Mouse (Mus musculus) gastrocnemius, postnatal 10 days (tissue): ENCODE results near the gene Sptbn4. TPM values are rescaled to one million over a fixed set of nuclear protein-coding genes. Genes with fewer than 3 reads are reported as not detected.

Experiments
- DNase-seq: peaks from one replicate; pipeline ENCODE4 v3.0.0; 2021; ENCODE audit warnings: mixed read lengths
- total RNA-seq, 2 experiments: library from RNA; stranded (reverse); gene quantifications; 2 replicates each; pipeline ENCODE4 v1.2.3; 2021

The Sptbn4 gene
- total RNA-seq, 2 experiments from 2014 or later: 0.20 to 0.28 TPM

GRCm38 (mm10) chr7:27383233-27383632 is 64.3 kb downstream of the Sptbn4 start:
- no peak for DNase-seq

GRCm38 (mm10) chr7:27381560-27381959 is 65.9 kb downstream of the Sptbn4 start:
- DNase-seq: no peak

GRCm38 (mm10) chr7:27381009-27381408 is 66.5 kb downstream of the Sptbn4 start:
- DNase-seq: no peak

DNA sequence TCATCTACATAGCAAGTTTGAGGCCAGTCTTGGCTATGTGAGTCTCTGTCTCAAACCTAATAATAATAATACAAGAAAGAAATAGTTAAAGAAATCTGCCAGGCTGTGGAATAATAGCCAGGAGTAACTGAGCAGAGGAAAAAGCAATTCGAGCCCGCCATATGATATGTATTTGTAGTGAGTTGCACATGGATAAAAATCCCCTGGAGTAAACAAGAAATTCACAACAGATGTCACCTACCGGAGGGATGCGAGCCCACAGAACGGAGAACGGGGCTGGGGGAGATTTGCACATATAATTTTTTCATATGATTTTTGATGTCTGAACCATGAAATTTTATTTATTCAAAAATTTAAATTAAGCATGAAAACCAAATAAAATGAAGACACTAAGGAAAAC is 67.7 kb downstream of the Sptbn4 start:
- DNase-seq: no peak

DNA sequence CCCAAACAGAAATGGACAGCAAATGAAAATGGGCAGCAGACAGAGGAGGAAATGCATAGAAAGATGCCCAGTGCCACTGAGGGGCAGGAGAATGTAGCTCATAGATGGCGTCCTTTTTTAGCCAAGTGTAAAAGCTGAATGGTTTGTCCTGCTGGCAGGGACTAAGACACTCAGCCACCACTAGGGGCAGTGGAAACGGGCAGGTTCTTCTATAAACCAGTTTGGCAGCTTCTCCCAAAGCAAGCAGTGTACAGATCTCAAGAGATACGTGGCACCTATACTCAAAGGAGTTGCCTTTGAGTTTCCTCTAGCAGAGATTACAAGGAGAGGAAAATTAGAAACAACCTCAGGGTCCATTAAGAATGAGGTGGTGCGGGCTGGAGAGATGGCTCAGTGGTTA is 69.1 kb downstream of the Sptbn4 start:
- no peak for DNase-seq

- no peak for DNase-seq
These were observed 72.2 kb downstream of the Sptbn4 start for GRCm38 (mm10) chr7:27375274-27375673.

GRCm38 (mm10) chr7:27371715-27372462 is 75.6 kb downstream of the Sptbn4 start:
- DNase-seq: peak; percentile 43

GRCm38 (mm10) chr7:27369111-27369510 is 78.4 kb downstream of the Sptbn4 start:
- DNase-seq: no peak

- DNase-seq: no peak
These were observed 79.5 kb downstream of the Sptbn4 start for GRCm38 (mm10) chr7:27367976-27368375.

DNA sequence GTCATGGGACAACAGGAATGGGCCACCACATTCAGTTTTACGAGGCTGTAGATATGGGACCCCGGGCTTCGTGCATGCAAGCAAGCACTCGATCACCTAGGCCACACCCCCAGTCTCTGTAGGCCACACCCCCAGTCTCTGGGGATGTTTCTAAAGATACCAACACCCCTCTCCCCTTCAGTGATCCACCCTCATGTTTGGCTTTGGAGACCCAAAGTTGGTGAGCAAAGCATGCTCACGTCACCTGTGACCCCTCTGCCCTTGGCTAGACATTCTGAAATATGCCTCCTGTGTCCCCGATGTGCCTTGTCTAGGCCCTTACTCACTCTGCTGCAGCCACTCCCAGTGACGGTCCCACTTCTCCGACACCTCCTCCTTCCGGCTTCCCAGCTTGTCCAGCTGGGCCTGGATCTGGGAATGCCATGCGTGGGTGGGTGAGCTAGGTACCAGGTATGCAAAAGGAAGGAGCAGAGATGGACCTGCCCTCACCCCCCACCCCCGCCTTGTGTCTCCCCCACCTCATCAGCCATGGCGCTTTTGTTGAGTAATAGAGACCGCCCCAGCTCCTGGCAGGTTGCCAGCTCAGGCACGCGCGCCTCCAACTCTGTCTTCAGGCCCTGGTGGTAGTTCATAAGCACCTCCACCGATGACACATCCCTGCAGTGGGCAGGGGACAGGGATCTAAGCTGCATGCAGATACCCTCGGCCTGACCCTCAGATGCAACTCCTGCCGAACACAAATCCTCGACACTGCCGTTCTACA is 81.2 kb downstream of the Sptbn4 start:
- no peak for DNase-seq

GRCm38 (mm10) chr7:27364379-27364778 is 83.1 kb downstream of the Sptbn4 start:
- DNase-seq: no peak

DNA sequence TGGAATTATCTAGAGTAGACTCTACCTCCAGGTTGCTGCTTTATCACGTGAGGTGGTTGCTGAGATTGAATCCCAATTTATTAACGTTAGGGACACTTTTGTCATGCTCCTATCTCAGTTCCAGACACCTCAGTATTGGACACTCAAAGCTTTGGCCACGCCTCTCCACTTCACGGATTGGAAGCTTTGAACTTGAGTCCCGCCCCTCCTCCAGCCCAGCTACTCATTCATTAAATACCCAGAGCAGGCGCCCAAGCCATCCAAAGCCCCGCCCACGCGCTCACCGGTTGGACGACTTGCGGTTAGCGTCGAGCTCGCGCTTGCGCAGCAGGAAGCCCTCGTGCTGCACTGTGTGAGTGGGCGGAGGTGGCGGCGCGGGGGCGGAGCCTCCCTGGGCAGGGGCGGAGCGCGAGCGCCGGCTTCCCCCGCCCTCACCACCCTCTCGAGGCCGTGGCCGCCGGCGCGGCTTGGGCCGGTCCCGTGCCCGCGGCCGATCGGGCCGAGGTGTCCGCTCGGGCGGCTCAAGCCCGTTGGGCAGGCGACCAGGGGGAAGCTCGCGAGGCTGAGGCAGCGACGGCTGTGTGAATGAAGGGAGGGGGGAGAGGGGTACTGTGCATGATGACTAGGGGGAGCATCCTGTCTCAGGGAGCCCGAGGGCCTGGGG is 86.1 kb downstream of the Sptbn4 start:
- DNase-seq: peak; percentile 98

DNA sequence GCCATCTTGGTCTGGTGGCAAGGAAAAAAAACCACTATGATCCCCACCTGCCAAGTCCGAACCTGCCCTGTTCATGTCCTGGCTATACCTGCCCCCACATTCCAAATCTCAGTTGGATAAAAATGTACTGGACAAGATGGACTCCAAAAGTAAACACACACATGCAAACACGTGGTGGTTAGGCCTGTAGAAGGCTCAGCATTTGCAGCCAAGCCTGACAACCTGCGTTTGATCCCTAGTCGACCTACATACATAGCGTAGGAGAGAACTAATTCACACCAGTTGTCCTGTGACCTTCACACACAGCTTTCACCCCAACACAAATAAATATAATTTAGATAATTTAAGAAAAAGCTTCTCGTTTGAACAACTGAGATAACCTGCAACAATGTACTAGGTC is 86.7 kb downstream of the Sptbn4 start:
- no peak for DNase-seq

GRCm38 (mm10) chr7:27359706-27360358 is 87.7 kb downstream of the Sptbn4 start:
- DNase-seq: no peak

- DNase-seq: no peak
These were observed 88.3 kb downstream of the Sptbn4 start for GRCm38 (mm10) chr7:27359162-27359561.

DNA sequence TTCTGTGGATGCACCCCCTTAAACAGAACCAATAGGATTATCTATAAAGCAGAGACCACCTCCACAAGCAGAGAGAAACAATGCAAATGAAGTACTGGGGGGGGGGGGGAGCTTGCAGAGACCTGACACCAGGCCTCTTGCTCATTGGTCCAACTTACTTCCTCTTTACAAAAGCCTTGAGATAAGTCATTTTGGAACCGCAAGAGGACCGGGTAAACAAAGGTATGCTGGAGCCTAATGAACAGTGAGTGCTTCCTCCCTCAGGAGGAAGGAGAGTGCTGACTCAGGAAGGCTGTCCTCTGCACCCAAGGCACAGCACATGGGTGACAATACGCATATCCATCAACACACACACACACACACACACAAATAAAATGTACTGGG is 89.9 kb downstream of the Sptbn4 start:
- DNase-seq: no peak

DNA sequence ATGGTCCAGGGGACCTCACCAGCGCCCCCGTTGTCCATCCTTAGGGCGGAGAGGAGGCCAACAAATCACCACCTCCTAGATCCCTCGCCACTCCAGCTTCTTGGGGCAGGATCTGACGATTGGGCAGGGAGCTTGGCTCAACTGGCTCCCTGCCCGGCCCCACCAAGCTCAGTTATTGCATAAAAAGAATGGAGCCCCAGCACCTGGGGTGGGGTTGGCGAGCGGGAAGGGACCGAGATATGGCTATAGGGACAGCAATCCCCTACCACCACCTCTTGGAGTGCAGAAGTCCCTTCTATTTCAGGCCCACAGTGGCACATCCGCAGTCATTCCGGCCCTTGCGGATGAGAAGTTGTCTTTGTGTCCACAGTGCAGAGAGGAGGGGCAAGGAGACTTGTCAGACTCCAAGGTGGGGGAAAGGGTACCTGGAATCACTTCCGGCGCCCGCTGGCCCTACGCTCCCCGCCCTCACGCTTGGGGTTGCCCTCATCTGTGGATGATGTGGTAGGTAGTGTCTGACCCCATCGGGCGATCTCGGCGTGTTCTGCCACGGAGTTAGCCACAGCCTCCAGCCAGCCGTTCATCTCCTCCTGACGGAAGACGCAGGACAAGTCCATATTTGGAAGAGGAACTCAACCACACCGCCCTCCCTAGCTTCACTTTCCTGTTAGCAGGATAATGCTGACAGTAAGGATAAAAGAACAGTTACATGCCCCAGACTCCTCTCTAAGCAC is 90.5 kb downstream of the Sptbn4 start, which contains the start of gene Gm20479:
TSS of gene Gm20479 (minus strand) at position 559 of the 734 bp plus-strand sequence.
- no peak for DNase-seq

- DNase-seq: no peak
These were observed 91.2 kb downstream of the Sptbn4 start for GRCm38 (mm10) chr7:27356248-27356647.

DNA sequence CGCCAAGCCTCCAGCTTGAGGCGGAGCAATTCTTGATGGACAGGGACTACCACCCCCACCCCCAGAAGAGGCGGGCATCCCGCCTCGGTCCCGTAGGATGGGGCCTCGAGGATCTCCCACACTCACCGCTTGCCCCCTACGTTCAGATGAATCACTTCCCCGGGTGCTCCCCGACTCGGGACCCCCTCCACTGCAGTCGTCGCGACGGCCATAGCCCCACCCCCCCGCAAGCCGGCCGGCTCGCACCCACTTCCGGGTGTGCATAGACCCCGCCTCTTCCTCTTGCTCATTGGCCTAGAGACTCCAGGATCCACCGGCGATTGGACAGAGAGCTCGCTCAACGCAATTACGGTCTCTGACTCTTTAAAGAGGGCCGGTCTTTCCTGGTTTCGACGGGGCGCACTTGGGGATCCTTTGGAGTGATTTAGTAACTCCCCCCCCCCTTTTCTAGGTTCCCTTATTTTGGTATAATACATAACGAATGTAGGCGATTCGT is 91.7 kb downstream of the Sptbn4 start, which contains the start of gene Shkbp1:
TSS of gene Shkbp1 (minus strand) at position 275 of the 496 bp plus-strand sequence.
- peak; percentile 77 for DNase-seq

DNA sequence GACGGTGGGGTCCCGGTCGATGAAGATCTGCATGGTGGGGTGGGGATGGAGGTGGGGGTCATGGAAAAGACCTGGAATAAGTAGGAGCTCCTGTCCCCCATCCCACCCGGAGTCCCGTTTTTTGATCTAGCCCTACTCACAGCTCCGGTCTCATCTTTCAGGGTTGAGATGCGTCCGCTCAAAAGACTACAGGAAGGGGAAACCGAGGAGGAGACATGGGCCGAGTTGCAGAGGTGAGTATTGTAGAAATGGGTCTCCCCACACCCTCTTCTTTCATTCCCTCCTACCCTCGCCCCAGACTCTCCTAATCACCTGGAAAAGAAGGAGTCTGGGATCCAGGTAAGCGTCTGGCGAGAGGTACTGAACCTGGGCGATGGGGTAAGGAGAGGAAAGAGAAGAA is 92.2 kb downstream of the Sptbn4 start:
- no peak for DNase-seq

GRCm38 (mm10) chr7:27354783-27355182 is 92.7 kb downstream of the Sptbn4 start:
- no peak for DNase-seq

DNA sequence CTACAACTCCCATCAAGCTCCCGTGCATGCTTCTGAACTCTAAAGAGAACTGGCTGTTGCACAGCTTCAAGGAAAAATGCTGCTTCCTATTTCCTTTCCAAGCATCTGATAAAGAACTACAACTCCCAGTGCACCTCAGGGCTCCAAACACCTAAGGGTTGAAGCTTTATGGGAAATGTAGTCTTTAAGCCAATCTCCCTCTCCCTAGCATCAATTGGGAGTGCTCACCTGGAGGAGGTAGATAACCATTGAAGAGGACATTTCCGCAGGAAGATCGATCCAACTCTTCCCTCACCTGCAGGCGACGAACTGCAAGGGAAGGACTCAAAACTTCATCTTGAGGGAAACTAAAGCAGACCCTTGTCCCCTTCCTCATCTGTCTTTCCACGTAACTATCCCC is 93.3 kb downstream of the Sptbn4 start:
- DNase-seq: no peak
